Mouse (Mus musculus) ES-E14 (cell line): ENCODE measurements around the gene Gm45808. TPM values are rescaled to one million over a fixed set of nuclear protein-coding genes. Genes with fewer than 3 reads are reported as not detected.
"Not testable (repeated sequence)": the region's sequence is repeated elsewhere in the genome, so short reads cannot be mapped to it uniquely, and the experiment has no call there.

Source experiments
- DNase-seq: peaks from one replicate; pipeline ENCODE4 v3.0.0-alpha.2; 2013; ENCODE audit warnings: low read depth, low spot score
- H3K27ac ChIP-seq: 2 replicates; pipeline ENCODE4 v1.5.1; 2012; ENCODE audit warnings: low read depth, mild to moderate bottlenecking, low read length, moderate library complexity, mixed read lengths; ENCODE audit not compliant: poor library complexity, insufficient read depth, severe bottlenecking
- H3K36me3 ChIP-seq: 2 replicates; pipeline ENCODE4 v1.6.1; 2012; ENCODE audit warnings: mild to moderate bottlenecking, low read length, moderate library complexity, mixed read lengths; ENCODE audit not compliant: control insufficient read depth, poor library complexity, insufficient read depth, severe bottlenecking
- H3K4me1 ChIP-seq, 2 experiments: fragments of 150-350 bp in 1 of 2; sonication (generic) in 1 of 2; 2 replicates each; pipeline ENCODE4 v1.6.1; 2012; ENCODE audit warnings: low read length in 2 of 2, mild to moderate bottlenecking in 1 of 2, mixed read lengths in 1 of 2; ENCODE audit not compliant: control insufficient read depth in 2 of 2, insufficient read depth in 2 of 2, poor library complexity in 1 of 2
- H3K4me3 ChIP-seq, 2 experiments: fragments of 150-350 bp in 1 of 2; sonication (generic) in 1 of 2; 2 replicates each; pipeline ENCODE4 v1.5.1; 2012; ENCODE audit warnings: low read length in 2 of 2, low read depth in 1 of 2, mild to moderate bottlenecking in 1 of 2, mixed read lengths in 1 of 2; ENCODE audit not compliant: insufficient read depth in 1 of 2, poor library complexity in 1 of 2, severe bottlenecking in 1 of 2
- H3K9ac ChIP-seq: 2 replicates; pipeline ENCODE4 v1.6.1; 2012; ENCODE audit warnings: low read depth, mild to moderate bottlenecking, low read length, mixed read lengths; ENCODE audit not compliant: poor library complexity, insufficient read depth, severe bottlenecking
- H3K9me3 ChIP-seq: fragments of 150-350 bp; sonication (generic); 2 replicates; pipeline ENCODE4 v1.6.1; 2012; ENCODE audit warnings: low read depth, mild to moderate bottlenecking, low read length; ENCODE audit not compliant: control insufficient read depth, insufficient read depth
- CHD2 ChIP-seq: IDR thresholded peaks from 2 replicates; pipeline ENCODE4 v1.6.1; 2014; ENCODE audit warnings: mild to moderate bottlenecking, low read depth, low read length, inconsistent platforms
- HCFC1 ChIP-seq: IDR thresholded peaks from 2 replicates; pipeline ENCODE4 v1.6.1; 2012; ENCODE audit warnings: low read length, inconsistent platforms, borderline replicate concordance; ENCODE audit not compliant: insufficient read depth
- MAFK ChIP-seq: IDR thresholded peaks from 2 replicates; pipeline ENCODE4 v1.6.1; 2014; ENCODE audit warnings: mild to moderate bottlenecking, low read depth, low read length, inconsistent platforms; ENCODE audit not compliant: insufficient read depth
- ZC3H11A ChIP-seq: IDR thresholded peaks from 2 replicates; pipeline ENCODE4 v1.6.1; 2012; ENCODE audit warnings: low read depth, mild to moderate bottlenecking, inconsistent platforms, low read length, borderline replicate concordance
- ZNF384 ChIP-seq: IDR thresholded peaks from 2 replicates; pipeline ENCODE4 v1.6.1; 2012; ENCODE audit warnings: low read depth, low read length, inconsistent platforms
- in situ Hi-C, 2 experiments: fragments of 600-800 bp; cut with MboI; formaldehyde crosslinking; loops; one replicate each; pipeline ENCODE4 v1.15.1; 2025; ENCODE audit warnings: low sequenced_read_pairs in 2 of 2, inconsistent platforms in 1 of 2; ENCODE audit not compliant: unreplicated experiment in 2 of 2
- total RNA-seq: library from RNA; depleted of rRNA; stranded (reverse); fragments of 300-350 nt; gene quantifications from 2 replicates; pipeline ENCODE4 v1.2.3, GENCODE M21; 2012

Gm45808 gene
- total RNA-seq, 1 experiment, result 0.71 TPM

DNA sequence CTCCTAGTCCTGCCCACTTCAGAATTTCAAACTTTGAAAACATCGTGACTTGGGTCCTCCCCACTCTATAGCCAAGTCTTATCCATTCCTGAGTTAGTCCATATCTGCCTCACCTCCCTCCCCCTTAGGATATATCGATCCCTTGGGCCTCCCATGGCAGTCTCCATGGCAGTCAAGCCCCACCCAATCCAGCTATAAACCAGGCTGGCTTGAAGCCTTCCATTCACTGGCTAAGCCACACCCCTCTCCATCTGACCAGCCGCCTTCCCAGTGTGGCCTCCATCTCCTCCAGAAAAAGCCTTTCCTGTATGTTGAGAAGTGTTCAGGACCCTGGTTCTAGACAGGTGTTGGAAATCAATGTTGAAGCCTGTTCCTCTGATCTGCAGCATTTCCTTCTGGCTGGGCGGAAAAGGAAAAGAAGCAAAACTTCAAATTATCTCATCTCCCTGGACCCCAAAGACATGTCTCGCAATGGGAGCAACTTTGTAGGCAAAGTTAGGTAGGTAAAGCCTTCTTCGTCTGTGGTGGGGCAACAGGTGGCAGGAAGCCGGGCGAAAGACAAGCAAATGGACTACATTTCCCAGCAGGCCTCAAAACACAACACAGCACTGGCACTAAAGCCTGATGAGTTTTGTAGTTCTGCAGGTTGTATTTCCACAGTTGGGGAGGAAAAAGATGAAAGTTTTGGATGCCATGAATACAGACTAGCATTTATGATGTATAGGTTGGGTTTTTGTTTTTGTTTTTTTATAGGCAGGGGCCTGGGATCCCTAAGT, 32.9 kb upstream of the Gm45808 start:
- in situ Hi-C loops, result no loop called here
- H3K36me3 ChIP-seq, result peaks cover 16% of the 10 kb centered on the region
- DNase-seq, result no peak
- H3K4me3 ChIP-seq, result no peak overlapping the region
- no peak for TF ChIP-seq ZNF384
- peak; percentile 86 for TF ChIP-seq HCFC1
- no peaks in the 10 kb centered on the region for H3K9me3 ChIP-seq
- H3K9ac ChIP-seq, result no peak overlapping the region
- peak overlapping the region; percentile 35; the same call in 1 of the 2 replicates for H3K27ac ChIP-seq
- H3K4me1 ChIP-seq, result peaks cover 5 to 35% of the 10 kb centered on the region in 2 experiments; a peak in 3 of 4 replicates

DNA sequence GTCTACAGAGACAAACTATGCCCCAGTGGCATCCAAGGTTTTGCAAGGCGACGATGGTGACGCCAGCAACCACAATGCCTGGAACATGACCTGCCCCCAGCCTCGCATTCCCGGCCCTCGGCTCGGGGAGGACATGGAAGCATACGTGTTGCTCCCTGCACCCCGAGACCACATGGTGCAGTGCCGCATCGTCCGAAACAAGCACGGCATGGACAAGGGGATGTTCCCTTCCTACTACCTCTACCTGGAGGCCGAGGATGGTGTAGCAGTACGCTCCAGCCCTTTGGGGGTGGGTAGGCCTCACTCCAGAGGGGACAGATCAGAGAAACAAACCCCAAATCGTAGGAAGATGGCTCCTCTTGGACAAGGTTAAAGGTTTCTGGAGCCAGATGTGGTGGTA, 32.0 kb upstream of the Gm45808 start:
- no peak for DNase-seq
- Histone ChIP-seq H3K9ac (peak overlapping the region; percentile 34; the same call in 1 of the 2 replicates), H3K4me1 (peaks cover 4 to 38% of the 10 kb centered on the region in 2 experiments; a peak in 3 of 4 replicates), H3K36me3 (peaks cover 10% of the 10 kb centered on the region), H3K4me3 (peak overlapping the region in 1 of 2 experiments; percentile 24; a peak in 1 of 4 replicates), H3K9me3 (no peaks in the 10 kb centered on the region), H3K27ac (no peak overlapping the region)
- in situ Hi-C loops, result no loop called here
- TF ChIP-seq MAFK (no peak), ZNF384 (no peak), CHD2 (no peak), HCFC1 (no peak), ZC3H11A (no peak)

DNA sequence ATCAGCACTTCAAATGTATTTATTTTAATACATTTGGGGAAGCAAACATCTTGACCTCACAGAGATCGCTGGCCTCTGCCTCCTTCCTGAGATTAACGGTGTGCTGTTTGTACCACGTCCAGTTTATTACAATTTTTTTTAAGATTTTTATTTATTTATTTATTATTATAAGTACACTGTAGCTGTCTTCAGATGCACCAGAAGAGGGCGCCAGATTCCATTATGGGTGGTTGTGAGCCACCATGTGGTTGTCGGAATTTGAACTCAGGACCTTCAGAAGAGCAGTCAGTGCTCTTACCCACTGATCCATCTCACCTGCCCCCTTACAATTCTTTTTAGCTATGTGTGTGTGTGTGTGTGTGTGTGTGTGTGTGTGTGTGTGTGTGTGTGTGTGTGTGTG, 30.2 kb upstream of the Gm45808 start:
- not testable (repeated sequence) for H3K9ac ChIP-seq, H3K36me3 ChIP-seq
- peaks cover 4 to 37% of the 10 kb centered on the region in 2 experiments; a peak in 3 of 4 replicates for H3K4me1 ChIP-seq

DNA sequence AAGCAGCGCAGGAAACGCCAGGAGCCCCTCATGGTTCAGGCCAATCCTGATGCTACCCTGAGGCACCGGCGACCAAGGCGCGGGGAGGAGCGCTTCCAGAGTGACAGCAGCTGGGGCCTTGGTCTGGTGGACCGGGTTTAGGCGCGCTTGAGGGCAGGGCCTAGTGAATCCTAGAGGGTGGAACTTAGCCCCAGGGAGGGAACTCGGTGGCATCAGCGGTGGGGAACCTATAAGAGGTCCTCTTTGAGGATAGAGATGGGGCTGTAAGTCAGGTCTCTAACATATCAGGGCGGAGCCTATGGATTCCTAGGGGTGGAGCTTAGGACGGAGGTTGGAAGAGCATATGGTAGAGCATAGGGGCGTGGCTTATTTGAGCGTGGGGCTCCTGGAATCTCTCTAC, 28.8 kb upstream of the Gm45808 start:
- no peaks in the 10 kb centered on the region for H3K36me3 ChIP-seq
- peak overlapping the region in 1 of 2 experiments; percentile 3; a peak in 1 of 4 replicates for H3K4me3 ChIP-seq
- H3K9ac ChIP-seq, result no peak overlapping the region
- in situ Hi-C loops, result no loop called here
- no peak for TF ChIP-seq CHD2
- no peak for TF ChIP-seq MAFK
- no peak for TF ChIP-seq ZC3H11A
- no peak for TF ChIP-seq ZNF384
- no peak for TF ChIP-seq HCFC1
- no peak overlapping the region for H3K27ac ChIP-seq
- peaks cover 4 to 37% of the 10 kb centered on the region in 2 experiments; a peak in 3 of 4 replicates for H3K4me1 ChIP-seq
- no peaks in the 10 kb centered on the region for H3K9me3 ChIP-seq
- no peak for DNase-seq

More for the DNA sequence above, 30.2 kb upstream of the Gm45808 start:
- H3K27ac ChIP-seq, H3K9me3 ChIP-seq, H3K4me3 ChIP-seq, DNase-seq, in situ Hi-C loops: not testable (repeated sequence)

DNA sequence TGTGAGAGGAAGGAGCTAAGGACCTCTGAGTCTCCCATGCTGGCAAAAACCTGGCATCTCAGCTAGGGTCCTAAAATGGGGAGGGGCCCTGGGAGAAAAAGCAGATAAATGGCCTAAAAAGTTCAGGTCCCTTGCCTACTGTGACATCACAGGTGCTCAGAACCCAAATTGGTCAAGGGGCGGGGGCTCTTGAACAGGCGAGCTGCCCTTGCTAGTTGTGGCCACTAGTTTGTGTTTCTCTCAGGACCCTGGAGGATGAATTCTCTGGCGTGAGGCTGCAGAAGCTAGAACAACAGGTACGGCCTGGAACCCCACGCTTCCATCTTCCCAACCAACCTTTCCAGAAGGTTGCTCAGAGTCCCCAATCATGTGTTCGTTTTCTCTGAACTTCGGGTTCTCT, 27.8 kb upstream of the Gm45808 start:
- Histone ChIP-seq H3K9me3 (no peaks in the 10 kb centered on the region), H3K36me3 (no peaks in the 10 kb centered on the region), H3K4me1 (peaks cover 4 to 37% of the 10 kb centered on the region in 2 experiments; a peak in 3 of 4 replicates), H3K27ac (no peak overlapping the region), H3K4me3 (no peak overlapping the region), H3K9ac (no peak overlapping the region)
- no peak for DNase-seq
- TF ChIP-seq MAFK, result no peak
- no peak for TF ChIP-seq ZC3H11A
- TF ChIP-seq CHD2, result no peak
- no peak for TF ChIP-seq HCFC1
- no peak for TF ChIP-seq ZNF384
- in situ Hi-C loops, result no loop called here
